Mouse (Mus musculus) urinary bladder, postnatal 36 days (tissue): Measurements from ENCODE around the gene Cplx2.
A peak's percentile ranks its signal among the peaks of the same experiment; 100 is the strongest.

Source experiments
- DNase-seq, 2 experiments: peaks; one replicate each; pipeline ENCODE4 v3.0.0; 2022; ENCODE audit warnings: low spot score in 2 of 2, mixed read lengths in 1 of 2

Gene Cplx2

GRCm38 (mm10) chr13:54367758-54368157, 3.4 kb upstream of the Cplx2 start:
- no peak for DNase-seq

GRCm38 (mm10) chr13:54368181-54368580, 3.0 kb upstream of the Cplx2 start:
- no peak for DNase-seq

- DNase-seq: peak; percentile 74 to 76
These were observed 510 bp downstream of the Cplx2 start for GRCm38 (mm10) chr13:54371387-54372330.

DNA sequence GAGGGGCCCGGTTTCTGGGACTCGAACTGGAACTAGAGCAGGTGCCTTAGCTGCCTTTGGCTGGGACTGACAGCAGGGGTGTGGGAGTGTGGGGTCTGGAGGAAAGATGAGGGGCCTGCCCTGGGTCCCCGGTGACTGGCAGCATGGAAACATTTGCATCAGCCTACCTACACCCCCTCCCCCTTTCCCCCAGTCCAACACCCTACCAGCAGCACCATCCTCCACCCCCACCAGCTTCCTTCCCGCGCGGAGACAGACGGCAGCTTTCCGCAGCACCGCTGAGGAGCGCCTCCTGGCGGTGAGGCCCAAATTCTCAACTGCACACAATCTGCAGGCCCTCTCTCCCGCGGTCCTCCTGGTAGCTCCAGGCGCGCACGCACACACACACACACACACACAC, 1.5 kb downstream of the Cplx2 start:
- DNase-seq: peak; percentile 7 to 21

DNA sequence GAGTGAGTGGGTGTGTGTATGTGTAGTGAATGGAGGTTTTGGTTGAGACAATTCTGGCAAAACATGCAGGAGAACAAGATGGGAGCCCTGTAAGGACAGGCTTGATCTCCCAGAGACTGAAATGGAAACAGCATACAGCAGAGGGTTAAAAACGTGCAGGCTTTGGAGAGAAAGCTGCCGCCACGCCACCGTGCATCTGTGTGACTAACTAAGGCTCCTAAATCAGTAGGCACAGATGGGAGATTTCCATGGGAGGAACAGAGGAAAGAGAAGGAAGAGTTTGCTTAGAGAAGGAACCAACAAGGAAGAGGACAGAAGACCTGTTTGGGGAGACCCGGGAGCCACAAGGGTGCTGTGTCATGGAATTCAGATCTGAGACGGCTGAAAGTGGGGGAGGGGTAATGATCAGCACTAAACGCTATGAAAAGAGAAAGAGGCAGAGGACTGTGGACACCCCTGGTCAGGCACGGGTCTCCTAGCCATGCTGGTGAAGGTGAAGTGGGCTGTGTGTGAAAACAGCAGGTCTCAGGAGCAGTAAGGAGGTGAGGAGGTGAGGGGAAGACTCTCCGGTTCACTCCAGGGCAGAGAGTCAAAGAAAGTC, 3.1 kb downstream of the Cplx2 start:
- no peak for DNase-seq

DNA sequence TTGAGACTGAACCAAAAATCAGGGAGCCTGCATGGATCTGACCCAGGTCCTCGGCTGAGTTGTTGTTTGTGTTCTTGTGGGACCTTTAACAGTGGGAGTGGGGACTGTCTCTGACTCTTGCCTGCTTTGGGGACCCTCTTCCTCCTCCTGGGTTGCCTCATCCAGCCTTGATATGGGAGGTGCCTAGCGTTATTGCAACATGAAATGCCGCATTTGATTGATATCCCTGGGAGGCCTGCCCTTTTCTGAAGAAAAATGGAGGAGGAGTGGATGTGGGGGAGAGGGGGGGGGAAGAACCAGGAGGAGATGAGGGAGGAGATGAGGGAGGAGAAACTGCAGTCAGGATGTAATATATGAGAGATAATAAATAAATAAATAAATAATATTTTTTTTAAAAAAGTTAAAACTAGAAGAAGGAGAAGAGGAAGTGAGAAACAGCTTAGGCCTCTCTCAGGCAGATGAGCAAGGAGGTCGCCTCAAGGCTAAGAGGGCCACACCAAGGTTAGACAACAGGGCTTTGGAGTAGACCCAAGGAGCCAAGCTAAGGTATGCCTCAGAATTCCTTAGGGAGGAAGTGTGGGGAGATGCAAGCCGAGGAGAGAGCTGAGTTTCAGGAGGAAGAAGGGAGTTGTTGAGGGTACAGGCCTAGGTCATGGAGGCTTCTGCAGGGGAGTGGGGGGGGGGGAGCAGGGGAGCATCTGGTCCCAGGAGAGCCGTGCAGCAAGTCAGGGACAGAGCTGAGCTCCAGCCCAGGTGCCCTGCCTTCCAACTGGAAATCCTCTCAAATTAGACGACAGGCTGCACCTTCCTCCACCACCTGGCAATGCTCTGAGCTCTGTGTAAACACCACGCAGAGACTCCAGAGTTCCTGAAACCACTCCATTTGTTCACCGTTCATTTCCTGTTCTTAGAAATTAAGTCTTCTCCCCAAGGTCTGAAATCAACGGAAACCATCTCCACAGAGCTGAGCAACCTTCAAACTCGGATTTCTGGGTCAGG, 4.6 kb downstream of the Cplx2 start:
- DNase-seq: no peak

- DNase-seq: no peak
These were observed 5.6 kb downstream of the Cplx2 start for GRCm38 (mm10) chr13:54376736-54377135.

DNA sequence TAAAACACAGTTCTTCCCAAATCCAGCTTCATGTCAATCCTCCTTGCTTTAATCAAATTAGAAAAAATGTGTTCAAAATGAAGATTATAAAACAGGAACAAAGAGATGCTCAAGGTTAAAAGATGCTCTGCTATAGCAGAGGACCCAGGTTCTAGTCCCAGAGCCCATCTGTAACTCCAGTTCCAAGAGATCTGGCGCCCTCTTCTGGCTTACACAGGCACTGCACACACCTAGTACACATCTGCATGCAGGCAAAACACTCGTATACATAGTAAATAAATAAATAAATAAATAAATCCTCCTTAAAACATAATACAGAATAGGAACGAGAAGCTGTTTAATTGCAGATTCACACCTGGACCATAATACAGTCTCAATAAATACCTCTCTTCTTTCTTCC, 6.9 kb downstream of the Cplx2 start:
- DNase-seq: no peak

DNA sequence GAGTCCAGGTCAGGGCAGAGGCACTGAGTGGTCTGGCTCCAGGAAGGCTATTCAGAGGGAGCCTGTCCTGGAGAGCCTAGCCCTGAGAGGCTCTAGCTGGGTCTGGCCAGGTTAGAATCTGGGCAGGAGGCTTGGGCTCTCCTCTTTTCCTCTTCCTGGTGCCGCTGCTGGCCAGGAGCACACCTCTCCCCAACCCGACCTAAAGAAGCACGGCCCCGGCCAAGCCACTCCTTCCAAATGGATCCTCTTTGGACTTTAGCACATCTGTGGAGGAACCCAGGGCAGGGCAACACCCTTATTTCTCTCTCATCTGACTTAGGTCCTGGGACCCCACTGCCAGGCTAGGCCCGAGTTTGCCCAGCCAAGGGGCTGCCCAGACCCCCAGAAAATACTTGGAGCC, 9.3 kb downstream of the Cplx2 start:
- no peak for DNase-seq

DNA sequence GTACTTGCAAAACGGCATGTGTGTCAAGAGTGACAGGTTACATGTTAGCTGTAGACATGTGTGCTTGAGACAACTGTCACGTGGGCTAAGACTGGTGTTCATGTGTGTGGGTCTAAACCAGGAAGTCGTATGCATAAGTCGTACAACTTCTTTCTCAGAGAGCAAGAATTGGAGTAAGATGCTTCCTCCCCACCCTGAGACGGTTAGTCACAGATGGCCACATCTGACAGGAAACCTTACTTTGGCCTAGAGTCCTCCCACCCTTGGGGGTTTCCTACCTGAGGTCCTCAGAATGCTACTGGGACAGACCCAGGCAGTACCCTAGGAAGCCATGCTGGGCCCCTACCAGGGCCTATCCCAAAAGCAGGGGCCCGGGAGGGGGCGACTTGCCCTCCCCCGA, 10.2 kb downstream of the Cplx2 start:
- DNase-seq: no peak

DNA sequence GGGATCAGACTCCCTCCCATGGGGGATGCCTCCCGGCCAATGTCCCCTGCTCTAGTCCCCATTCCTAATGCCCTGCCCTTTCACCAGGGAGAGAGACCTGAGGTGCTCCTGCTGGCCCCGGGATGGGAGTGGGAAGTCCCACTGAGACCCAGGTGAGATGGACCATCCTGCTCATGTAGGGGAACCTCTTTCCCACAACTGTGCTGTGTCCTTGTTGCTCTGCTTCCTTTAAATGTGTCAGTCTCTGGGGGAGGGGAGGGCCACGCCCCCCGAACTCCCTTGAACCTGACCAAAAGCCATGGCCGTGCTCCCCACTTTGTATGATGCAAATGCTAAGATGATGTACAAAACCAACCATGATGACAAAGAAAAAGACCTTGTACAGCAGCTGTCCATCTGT, 12.4 kb downstream of the Cplx2 start:
- no peak for DNase-seq

GRCm38 (mm10) chr13:54384518-54384917, 13.4 kb downstream of the Cplx2 start:
- DNase-seq: no peak

GRCm38 (mm10) chr13:54385008-54386004, 14.2 kb downstream of the Cplx2 start:
- no peak for DNase-seq

DNA sequence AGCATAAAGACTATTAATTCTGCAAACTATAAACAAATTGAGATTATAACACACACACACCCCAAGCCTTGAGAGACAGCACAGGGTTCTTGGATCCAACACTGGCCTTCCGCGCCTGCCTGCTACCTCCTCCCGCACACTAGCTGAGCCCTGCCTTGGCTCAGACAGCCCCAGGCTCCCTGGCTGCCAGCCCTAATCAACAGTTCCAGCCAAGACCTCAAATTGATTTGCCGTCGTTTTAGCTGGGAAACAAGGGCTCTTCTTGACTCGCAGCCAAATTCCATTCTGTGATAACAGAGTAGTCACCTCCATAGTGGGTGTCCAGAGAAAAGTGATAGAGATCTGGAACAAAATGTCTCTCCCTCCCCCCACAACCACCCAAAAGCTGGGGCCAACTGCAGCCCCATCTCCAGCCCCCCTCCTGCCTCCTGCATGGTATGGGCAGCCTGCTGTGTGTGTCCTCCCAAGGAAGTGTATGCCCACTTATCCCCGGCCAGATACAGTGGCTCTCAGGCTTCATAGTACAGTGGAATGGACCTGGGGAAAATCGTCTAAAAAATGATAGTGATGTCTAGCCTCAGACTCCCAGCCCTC, 18.9 kb downstream of the Cplx2 start:
- DNase-seq: no peak

DNA sequence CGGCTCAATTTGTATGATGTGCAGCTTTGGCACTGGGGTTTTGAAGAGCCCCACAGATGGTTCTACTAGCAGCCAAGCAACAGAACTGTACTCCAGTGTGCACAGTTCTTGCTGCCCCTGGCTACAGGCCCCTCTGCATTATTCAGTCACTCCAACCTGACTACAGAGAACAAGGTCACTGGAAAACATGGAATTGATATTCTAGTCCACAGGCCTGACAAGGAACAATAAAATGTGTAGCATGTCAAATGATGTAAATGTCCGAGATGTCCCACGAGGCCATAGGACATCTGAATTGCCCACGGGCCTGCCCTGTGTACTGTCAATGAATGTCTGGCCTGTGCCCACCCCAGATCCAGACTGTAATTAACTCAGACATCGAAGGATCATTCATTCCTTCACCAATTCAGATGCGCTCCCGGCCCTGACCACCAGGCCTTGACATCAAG, 19.4 kb downstream of the Cplx2 start:
- DNase-seq: no peak

- no peak for DNase-seq
These were observed 20.2 kb downstream of the Cplx2 start for GRCm38 (mm10) chr13:54391313-54391712.

DNA sequence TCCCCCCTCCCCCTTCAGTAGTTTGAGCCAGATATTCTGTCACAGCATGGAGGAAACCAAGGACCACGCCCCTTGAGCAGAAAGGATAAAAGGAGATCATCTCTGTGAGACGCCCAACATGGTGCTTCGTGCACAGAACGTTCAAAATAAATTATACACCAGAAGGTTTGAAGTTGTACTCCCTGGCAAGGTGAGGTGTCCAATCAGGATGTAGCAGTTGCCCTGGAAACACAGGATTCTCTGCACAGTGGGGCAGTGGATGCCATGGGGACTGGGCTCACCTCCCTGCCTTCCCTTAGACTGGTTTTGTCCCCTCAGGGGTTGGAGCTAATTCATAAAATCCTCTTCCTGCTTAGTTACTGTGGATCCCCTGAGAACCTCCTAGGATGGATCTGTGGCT, 25.9 kb downstream of the Cplx2 start:
- no peak for DNase-seq

GRCm38 (mm10) chr13:54400565-54401179, 29.5 kb downstream of the Cplx2 start:
- DNase-seq: no peak

GRCm38 (mm10) chr13:54401180-54401569, 30.0 kb downstream of the Cplx2 start:
- DNase-seq: no peak

DNA sequence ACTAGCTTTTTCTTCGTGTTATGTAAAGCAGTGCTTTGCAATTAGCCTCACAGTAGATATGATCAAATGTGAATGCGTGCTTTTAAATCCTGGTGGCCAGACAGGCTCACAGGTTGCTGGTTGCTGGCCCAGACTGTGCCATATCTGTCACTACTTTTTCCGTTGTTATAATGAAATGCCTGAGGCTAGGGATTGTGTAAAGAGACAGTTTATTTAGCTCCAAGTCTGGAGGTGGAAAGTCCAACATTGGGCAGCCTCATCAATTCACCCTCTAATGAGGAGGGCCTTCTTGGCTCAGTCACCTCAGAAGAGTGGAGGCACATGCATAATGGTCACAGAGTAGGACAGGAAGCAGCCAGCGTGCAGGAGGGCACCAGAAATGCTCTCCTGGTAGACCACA, 31.2 kb downstream of the Cplx2 start:
- no peak for DNase-seq
